Mouse (Mus musculus): ENCODE data around the gene Rgs12.

- TF ChIP-seq CTCF (IDR thresholded peaks at IDR 0.05; ENCODE audit: extremely low read depth, insufficient read length, insufficient replicate concordance, low read depth, low read length) (no peak), POLR2A (IDR thresholded peaks at IDR 0.05; ENCODE audit: low read depth, low read length) (no peak)
Measured at GRCm38 (mm10) chr5:34932458-34932806, 16.8 kb upstream of the Rgs12 start.
